Mouse (Mus musculus) small intestine, adult 2 months (tissue): Measurements from ENCODE around the gene Ifitm5.

Source experiments
- CTCF ChIP-seq: fragments of 200-500 bp; IDR thresholded peaks from 2 replicates; pipeline ENCODE4 v1.5.1; 2012; ENCODE audit warnings: low read depth, mild to moderate bottlenecking, control low read depth, inconsistent platforms, low read length, moderate library complexity, mixed read lengths; ENCODE audit not compliant: insufficient replicate concordance, insufficient read length; ENCODE audit errors: extremely low read depth
- POLR2A ChIP-seq: fragments of 200-500 bp; IDR thresholded peaks from 2 replicates; pipeline ENCODE4 v1.6.1; 2012; ENCODE audit warnings: low read depth, mild to moderate bottlenecking, control low read depth, inconsistent platforms, low read length, moderate library complexity

GRCm38 (mm10) chr7:140942811-140943210 lies 7.3 kb downstream of the Ifitm5 start:
- no peak for TF ChIP-seq CTCF
- TF ChIP-seq POLR2A = no peak
